Mouse (Mus musculus) lung, postnatal 0 days (tissue): ENCODE measurements at regions not wholly inside any gene's neighbourhood (a gene's known extent, or its start where the extent isn't known, plus 50 kb on each side); places are given as distances from the start of the nearest gene placed in this dataset.

Source experiments
- ATAC-seq: fragments of 200-750 bp; cut with Nextera tagmentation; 2 replicates; pipeline ENCODE4 v1.8.0; 2017; ENCODE audit warnings: moderate library complexity
- DNase-seq: peaks from one replicate; pipeline ENCODE4 v3.0.0-alpha.2; 2016; ENCODE audit warnings: low spot score
- H3K27ac ChIP-seq: fragments of 300-500 bp; sonication (generic); 2 replicates; pipeline ENCODE4 v1.5.1; 2014; ENCODE audit warnings: antibody characterized with exemption, mild to moderate bottlenecking, low read length, mixed read lengths
- H3K27me3 ChIP-seq: fragments of 300-500 bp; sonication (generic); replicated peaks from 2 replicates; pipeline ENCODE4 v1.6.1; 2014; ENCODE audit warnings: low read length, mixed read lengths; ENCODE audit not compliant: insufficient read depth
- H3K36me3 ChIP-seq: fragments of 300-500 bp; sonication (generic); 2 replicates; pipeline ENCODE4 v1.6.1; 2014; ENCODE audit warnings: low read length, mixed read lengths; ENCODE audit not compliant: insufficient read depth
- H3K4me1 ChIP-seq: fragments of 300-500 bp; sonication (generic); 2 replicates; pipeline ENCODE4 v1.6.1; 2014; ENCODE audit warnings: antibody characterized with exemption, low read depth, low read length, mixed read lengths; ENCODE audit not compliant: insufficient read depth
- H3K4me2 ChIP-seq: fragments of 300-500 bp; sonication (generic); replicated peaks from 2 replicates; pipeline ENCODE4 v1.6.1; 2014; ENCODE audit warnings: low read depth, mild to moderate bottlenecking, low read length, moderate library complexity, mixed read lengths
- H3K4me3 ChIP-seq: fragments of 300-500 bp; sonication (generic); 2 replicates; pipeline ENCODE4 v1.5.1; 2014; ENCODE audit warnings: low read depth, low read length
- H3K9ac ChIP-seq: fragments of 300-500 bp; sonication (generic); replicated peaks from 2 replicates; pipeline ENCODE4 v1.6.1; 2014; ENCODE audit warnings: low read depth, mild to moderate bottlenecking
- H3K9me3 ChIP-seq: fragments of 300-500 bp; sonication (generic); 2 replicates; pipeline ENCODE4 v1.6.1; 2016; ENCODE audit warnings: low read length, mixed read lengths
- CTCF ChIP-seq: IDR thresholded peaks from 2 replicates; pipeline ENCODE4 v1.5.1; 2016; ENCODE audit warnings: antibody characterized with exemption, mild to moderate bottlenecking
- EP300 ChIP-seq: IDR thresholded peaks from 2 replicates; pipeline ENCODE4 v1.6.1; 2016; ENCODE audit warnings: antibody characterized with exemption, mild to moderate bottlenecking, control low read depth
- WGBS: fragments of 180-500 bp; shearing (Covaris S2); extraction: QIAGEN DNeasy Blood & Tissue Kit; methylation state at CpG from one replicate; pipeline ENCODE4 v1.1.7; 2014; 5-methylcytosine and 5-hydroxymethylcytosine counted together

DNA sequence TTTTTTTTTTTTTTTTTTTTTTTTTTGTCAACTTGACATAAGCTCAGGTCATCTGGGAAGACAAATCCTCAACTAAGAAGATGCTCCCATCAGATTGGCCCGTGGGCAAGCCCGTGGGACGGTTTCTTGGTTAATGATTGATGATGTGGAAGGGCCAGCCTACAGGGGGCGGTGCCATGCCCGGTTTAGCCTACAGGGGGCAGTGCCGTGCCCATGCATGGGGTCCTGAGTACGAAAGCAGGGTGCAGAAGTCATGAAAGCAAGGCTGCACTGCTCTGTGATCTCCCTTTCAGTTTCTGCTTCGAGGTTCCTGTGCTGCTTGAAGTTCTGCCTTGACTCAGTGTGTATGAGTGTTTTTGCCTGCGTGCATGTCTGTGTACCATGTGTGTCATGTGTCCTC lies 127.7 kb upstream of the Lhx8 start:
- Histone ChIP-seq H3K27ac (no peak overlapping the region), H3K4me3 (no peak overlapping the region), H3K4me1 (no peaks in the 10 kb centered on the region), H3K27me3 (no peaks in the 10 kb centered on the region), H3K9me3 (no peaks in the 10 kb centered on the region), H3K9ac (no peak overlapping the region), H3K4me2 (no peak overlapping the region), H3K36me3 (no peaks in the 10 kb centered on the region)
- WGBS = 72% methylated on average over 9 of the region's 9 CpGs
- DNase-seq (no peak), ATAC-seq (no peak)
- no peak for TF ChIP-seq CTCF
- TF ChIP-seq EP300 = no peak

DNA sequence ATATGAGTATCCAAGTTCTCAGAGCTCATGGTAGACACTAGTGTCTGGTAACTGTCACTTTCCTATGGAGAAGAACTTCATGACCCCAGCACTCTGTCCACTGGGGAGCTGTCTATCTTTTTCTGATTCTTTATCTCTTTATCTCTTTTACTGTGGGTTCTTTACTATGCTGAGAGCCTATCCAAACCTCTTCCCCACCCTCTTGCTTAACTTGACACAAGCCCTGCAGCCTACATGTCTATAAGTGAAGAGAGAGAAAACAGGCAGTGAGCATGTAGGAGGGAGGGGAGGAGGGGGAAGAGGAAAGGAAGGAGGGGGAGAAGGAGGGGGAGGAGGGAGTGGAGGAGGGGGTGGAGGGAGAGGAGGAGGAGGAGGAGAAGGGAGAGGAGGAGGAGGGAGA lies 122.6 kb upstream of the Lhx8 start:
- ATAC-seq (no peak), DNase-seq (no peak)
- no peak overlapping the region for H3K4me3 ChIP-seq

DNA sequence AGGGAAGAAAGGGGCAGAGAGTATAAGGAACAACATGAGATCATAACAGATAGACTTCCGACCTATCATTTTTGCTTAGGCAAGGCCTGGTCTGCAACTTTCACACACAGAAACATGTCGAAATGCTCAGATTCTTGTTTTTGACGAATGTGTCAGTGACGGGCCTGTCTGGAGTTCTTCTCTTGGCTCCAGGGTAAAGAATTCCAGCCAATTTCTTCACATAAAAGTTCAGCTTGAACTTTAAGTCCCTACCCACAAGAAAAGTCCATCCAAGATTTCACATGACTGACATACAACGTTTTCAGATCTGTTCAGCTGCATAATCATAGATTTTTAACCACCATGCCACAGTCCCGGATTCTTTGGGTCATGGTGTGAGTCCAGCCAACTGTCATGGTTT lies 122.1 kb upstream of the Lhx8 start:
- Histone ChIP-seq H3K4me3 (no peak overlapping the region), H3K36me3 (no peaks in the 10 kb centered on the region), H3K27me3 (no peaks in the 10 kb centered on the region), H3K4me2 (no peak overlapping the region), H3K9me3 (no peaks in the 10 kb centered on the region), H3K27ac (no peak overlapping the region), H3K9ac (no peak overlapping the region), H3K4me1 (no peaks in the 10 kb centered on the region)
- ATAC-seq (peak; percentile 89), DNase-seq (peak; percentile 91)
- no peak for TF ChIP-seq CTCF
- TF ChIP-seq EP300 = peak; percentile 84
- WGBS = 58% methylated on average over 6 of the region's 6 CpGs

More for the DNA sequence above, 122.6 kb upstream of the Lhx8 start:
- H3K27ac ChIP-seq = no peak overlapping the region
- H3K27me3 ChIP-seq = no peaks in the 10 kb centered on the region
- no peak overlapping the region for H3K9ac ChIP-seq
- H3K9me3 ChIP-seq = no peaks in the 10 kb centered on the region
- H3K4me1 ChIP-seq = no peaks in the 10 kb centered on the region
- no peak for TF ChIP-seq EP300
- TF ChIP-seq CTCF = no peak
- H3K36me3 ChIP-seq = no peaks in the 10 kb centered on the region
- no peak overlapping the region for H3K4me2 ChIP-seq

DNA sequence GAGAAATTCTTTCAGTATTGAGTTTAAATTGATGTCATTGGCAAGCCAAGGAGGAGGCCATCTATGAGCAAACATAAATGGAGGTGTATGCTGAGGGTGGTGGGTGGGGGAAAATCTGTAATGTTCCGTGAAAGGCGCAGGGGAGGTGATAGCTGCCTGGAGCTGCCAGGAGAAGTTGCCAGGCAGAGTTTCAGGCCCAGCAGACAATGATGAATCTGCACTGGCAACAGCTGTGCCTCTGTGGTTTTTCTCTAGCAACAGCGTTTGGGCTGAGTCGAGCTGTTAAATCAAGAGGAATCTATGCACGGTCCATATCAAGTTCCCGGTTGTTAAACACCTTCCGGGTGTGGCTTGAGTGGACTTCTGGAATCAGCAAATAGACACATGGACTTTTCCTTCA lies 120.7 kb upstream of the Lhx8 start:
- TF ChIP-seq CTCF (no peak), EP300 (no peak)

DNA sequence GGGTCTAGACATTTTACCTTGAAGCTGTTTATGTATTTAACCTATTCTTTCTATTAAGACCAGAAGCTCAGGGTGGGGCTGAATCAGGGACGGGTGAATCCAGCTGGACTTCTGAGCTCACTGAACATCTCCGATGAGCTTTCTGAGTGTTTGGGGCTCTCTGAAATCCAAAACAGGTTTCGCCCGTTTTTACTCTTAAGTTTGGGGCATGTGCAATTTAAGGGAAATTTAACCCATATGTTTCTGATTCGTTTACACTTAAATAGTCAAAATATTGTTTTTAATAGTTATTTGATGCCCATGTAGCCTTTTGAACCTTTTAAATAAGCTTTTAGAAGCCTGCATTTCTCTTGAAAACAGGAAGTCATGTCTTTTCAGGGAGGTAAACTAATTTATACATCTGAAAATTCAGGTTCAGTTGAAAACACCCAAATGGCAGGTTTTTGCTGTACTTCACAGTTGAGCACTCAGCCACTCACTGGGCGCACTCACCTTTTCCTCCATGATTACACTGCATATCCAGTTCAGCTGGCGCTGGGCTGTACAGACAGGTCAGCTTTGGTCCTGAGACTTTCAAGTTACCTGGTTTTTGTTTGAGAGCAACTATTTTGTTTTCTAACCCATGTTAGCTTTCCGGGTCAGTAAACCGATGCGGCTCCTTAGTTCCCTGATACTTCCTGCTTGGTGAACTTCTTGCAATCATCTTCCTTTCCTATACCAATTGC lies 113.1 kb upstream of the Lhx8 start:
- Histone ChIP-seq H3K27ac (no peak overlapping the region), H3K4me1 (no peaks in the 10 kb centered on the region), H3K4me2 (no peak overlapping the region), H3K4me3 (no peak overlapping the region), H3K9me3 (no peaks in the 10 kb centered on the region), H3K36me3 (no peaks in the 10 kb centered on the region), H3K9ac (no peak overlapping the region), H3K27me3 (no peaks in the 10 kb centered on the region)
- WGBS = 74% methylated on average over 10 of the region's 10 CpGs
- ATAC-seq = no peak
- TF ChIP-seq CTCF = no peak
- no peak for TF ChIP-seq EP300
- DNase-seq = no peak

More for the DNA sequence above, 120.7 kb upstream of the Lhx8 start:
- Histone ChIP-seq H3K4me2 (no peak overlapping the region), H3K9me3 (no peaks in the 10 kb centered on the region), H3K27ac (no peak overlapping the region), H3K9ac (no peak overlapping the region), H3K4me3 (no peak overlapping the region), H3K4me1 (no peaks in the 10 kb centered on the region), H3K36me3 (no peaks in the 10 kb centered on the region), H3K27me3 (no peaks in the 10 kb centered on the region)
- DNase-seq (peak; percentile 24), ATAC-seq (no peak)
- WGBS = 26% methylated on average over 7 of the region's 7 CpGs

DNA sequence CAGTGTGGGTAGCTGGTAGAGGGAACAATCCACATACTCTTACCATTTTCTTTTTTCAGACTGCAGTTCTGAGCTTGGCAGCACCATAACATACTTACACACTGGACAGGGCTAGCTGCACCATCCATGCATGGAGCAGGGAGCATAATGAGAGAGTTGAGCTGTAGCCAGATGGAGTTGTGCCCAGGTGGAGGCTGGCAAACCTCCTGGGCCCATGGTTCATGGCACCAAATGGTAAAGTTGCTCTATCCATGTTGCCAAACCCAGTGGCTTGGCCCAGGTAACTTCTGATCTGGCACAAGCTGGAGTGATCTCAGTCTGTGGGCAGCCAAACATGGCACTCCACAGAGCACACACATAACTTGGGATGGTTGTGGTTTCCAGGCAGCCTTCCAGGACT lies 111.0 kb upstream of the Lhx8 start:
- no peak for ATAC-seq

DNA sequence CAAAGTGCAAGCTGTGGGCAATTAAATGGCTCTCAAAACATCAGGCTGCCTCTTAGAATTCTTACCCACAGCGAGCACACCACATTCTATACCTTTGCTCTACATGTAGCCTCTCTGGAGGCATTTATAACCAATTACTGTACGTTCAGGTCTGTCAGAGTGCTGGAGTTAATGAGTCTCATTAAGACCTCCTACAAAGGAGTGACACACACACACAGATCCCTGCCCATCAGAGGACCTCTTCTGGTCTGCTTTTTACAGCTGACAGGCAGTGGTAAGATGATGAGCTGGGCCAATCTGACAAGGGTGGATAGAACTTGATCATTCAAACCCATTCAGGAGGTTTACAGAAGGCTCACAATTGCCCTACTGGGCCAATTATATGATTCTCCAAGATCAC lies 110.4 kb upstream of the Lhx8 start:
- no peak overlapping the region for H3K27ac ChIP-seq
- no peaks in the 10 kb centered on the region for H3K27me3 ChIP-seq
- no peaks in the 10 kb centered on the region for H3K9me3 ChIP-seq
- no peaks in the 10 kb centered on the region for H3K4me1 ChIP-seq
- no peak overlapping the region for H3K9ac ChIP-seq
- no peak overlapping the region for H3K4me3 ChIP-seq
- H3K4me2 ChIP-seq = no peak overlapping the region
- H3K36me3 ChIP-seq = no peaks in the 10 kb centered on the region
- DNase-seq (no peak), ATAC-seq (no peak)
- 80% methylated on average over 2 of the region's 2 CpGs for WGBS
- TF ChIP-seq EP300 (no peak), CTCF (no peak)

More for the DNA sequence above, 111.0 kb upstream of the Lhx8 start:
- H3K4me2 ChIP-seq = no peak overlapping the region
- no peak for DNase-seq
- no peaks in the 10 kb centered on the region for H3K4me1 ChIP-seq
- no peak overlapping the region for H3K4me3 ChIP-seq
- H3K27me3 ChIP-seq = no peaks in the 10 kb centered on the region
- no peak overlapping the region for H3K9ac ChIP-seq
- TF ChIP-seq CTCF (no peak), EP300 (no peak)
- H3K27ac ChIP-seq = no peak overlapping the region
- no peaks in the 10 kb centered on the region for H3K36me3 ChIP-seq
- H3K9me3 ChIP-seq = no peaks in the 10 kb centered on the region
